Mouse (Mus musculus): ENCODE measurements around the gene Eed. TPM values are rescaled to one million over a fixed set of nuclear protein-coding genes. Genes with fewer than 3 reads are reported as not detected.

The Eed gene
- total RNA-seq, 4 experiments from 2014 or later = 22.0 to 28.6 (median 25.5) TPM

DNA sequence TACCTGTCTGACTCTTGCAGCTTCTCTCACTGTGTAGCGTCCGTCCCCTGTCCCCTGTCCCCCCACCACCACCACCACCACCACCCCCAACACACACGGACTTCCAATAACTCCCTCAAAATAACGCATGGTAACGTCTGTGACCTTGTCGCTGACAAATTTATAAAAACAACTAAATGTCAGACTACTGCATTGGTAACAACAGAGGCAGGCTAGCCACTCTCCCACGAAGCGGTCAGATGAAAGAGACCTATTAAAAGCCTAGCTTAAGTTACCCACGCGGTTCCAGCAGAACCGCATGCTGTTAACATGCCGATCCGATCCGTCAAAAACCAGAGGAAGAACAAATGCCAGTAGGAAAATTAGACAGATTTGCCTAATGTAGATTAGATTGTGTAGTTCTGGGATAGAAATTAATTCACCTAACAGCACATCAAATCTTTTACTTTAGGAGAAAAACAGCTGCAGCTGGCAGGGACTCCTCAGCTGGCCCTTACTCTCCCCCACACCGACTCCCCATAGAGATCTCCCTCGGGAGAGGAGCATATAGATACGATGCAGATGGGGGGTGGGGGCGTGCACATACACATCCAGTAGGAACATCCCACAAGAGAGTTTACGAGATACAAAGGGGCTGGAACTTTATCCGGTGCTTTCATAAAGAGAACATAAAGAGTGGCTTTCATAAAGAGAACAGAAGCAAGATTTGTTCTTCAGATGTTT is 71.7 kb downstream of the Eed start:
- DNase-seq (ENCODE audit: low spot score in 2 of 2) = no peak

- no peak for DNase-seq (ENCODE audit: low spot score in 2 of 2)
Observed at GRCm38 (mm10) chr7:89908421-89908820, 72.4 kb downstream of the Eed start.

DNA sequence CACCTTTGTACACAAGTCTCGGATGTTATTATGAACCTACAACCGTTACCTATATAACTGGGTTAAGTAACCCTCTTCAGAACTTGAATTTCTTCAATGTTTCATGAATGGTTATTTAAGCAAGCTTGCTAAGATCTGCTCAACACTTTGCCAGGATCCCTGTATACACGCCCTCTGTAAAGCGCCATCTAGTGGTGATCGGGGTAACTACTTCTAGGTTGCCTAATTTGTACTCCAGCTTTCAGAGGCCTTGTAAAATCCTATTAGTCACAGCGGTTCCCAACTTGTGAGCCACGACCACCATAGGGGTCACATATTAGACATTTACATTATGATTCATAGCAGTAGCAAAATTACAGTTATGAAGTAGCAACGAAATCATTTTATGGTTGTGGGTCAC is 72.8 kb downstream of the Eed start:
- DNase-seq (ENCODE audit: low spot score in 2 of 2) = peak; percentile 22 to 40

Other genes with a start within 250 kb of the Eed start
- under 1 TPM; 0.46 to 0.79 (median 0.60) TPM for gene Ccdc81, start 77.4 kb downstream of the Eed start, total RNA-seq (2022)
- gene Hikeshi, start 39.8 kb downstream of the Eed start, total RNA-seq (2022) = 100 to 1,000 TPM in 2 of 4 experiments, 10 to 100 TPM in 2; 77.0 to 100 (median 90.0) TPM
- 100 to 1,000 TPM; 138 to 157 (median 147) TPM for gene Picalm, start 149.2 kb upstream of the Eed start, total RNA-seq (2022)

Data from left cerebral cortex, adult 8-10 months (tissue).